Mouse (Mus musculus) limb, embryonic 10.5 days (tissue): Measurements from ENCODE around the gene Fgfr2. TPM values are rescaled to one million over a fixed set of nuclear protein-coding genes. Genes with fewer than 3 reads are reported as not detected.
"Not testable (repeated sequence)": the region's sequence is repeated elsewhere in the genome, so short reads cannot be mapped to it uniquely, and the experiment has no call there.

ENCODE experiments used
- DNase-seq: peaks from one replicate; pipeline ENCODE4 v3.0.0-alpha.2; 2017; ENCODE audit warnings: low spot score
- H3K27ac ChIP-seq: fragments of 300-500 bp; sonication (generic); 2 replicates; pipeline ENCODE4 v1.5.1; 2016; ENCODE audit warnings: mild to moderate bottlenecking
- H3K27me3 ChIP-seq: fragments of 300-500 bp; sonication (generic); 2 replicates; pipeline ENCODE4 v1.6.1; 2016; ENCODE audit warnings: low read depth, mild to moderate bottlenecking; ENCODE audit not compliant: poor library complexity, severe bottlenecking
- H3K36me3 ChIP-seq: fragments of 300-500 bp; sonication (generic); 2 replicates; pipeline ENCODE4 v1.6.1; 2016; ENCODE audit warnings: mild to moderate bottlenecking, moderate library complexity
- H3K4me1 ChIP-seq: fragments of 300-500 bp; sonication (generic); 2 replicates; pipeline ENCODE4 v1.6.1; 2016
- H3K4me3 ChIP-seq: fragments of 300-500 bp; sonication (generic); 2 replicates; pipeline ENCODE4 v1.5.1; 2016; ENCODE audit warnings: mild to moderate bottlenecking, moderate library complexity
- H3K9me3 ChIP-seq: fragments of 300-500 bp; sonication (generic); replicated peaks from 2 replicates; pipeline ENCODE4 v1.6.1; 2016; ENCODE audit warnings: mild to moderate bottlenecking
- WGBS: fragments of 180-500 bp; shearing (Covaris S2); methylation state at CpG from one replicate; pipeline ENCODE4 v1.1.7; 2016; 5-methylcytosine and 5-hydroxymethylcytosine counted together
- polyA plus RNA-seq: library from polyadenylated mRNA; unstranded; fragments of >200 nt; fragmentation: Nextera tagmentation; extraction: Ambion mirVana; gene quantifications from 2 replicates; pipeline ENCODE4 v1.2.1, GENCODE M21; 2016

The Fgfr2 gene
- polyA plus RNA-seq, 1 experiment from 2014 or later = 64.4 TPM

- 0 out of 2 replicates have a peak, but pooled peaks cover 3% of the 10 kb centered on the region for H3K36me3 ChIP-seq
- H3K4me3 ChIP-seq = no peak overlapping the region
- 91% methylated on average over 4 of the region's 4 CpGs for WGBS
- H3K4me1 ChIP-seq = peaks cover 15% of the 10 kb centered on the region
- H3K27ac ChIP-seq = peak overlapping the region; percentile 11; the same call in 1 of the 2 replicates
- no peaks in the 10 kb centered on the region for H3K27me3 ChIP-seq
- no peak for DNase-seq
- no peaks in the 10 kb centered on the region for H3K9me3 ChIP-seq
Measured at GRCm38 (mm10) chr7:130681798-130682197, 2441.4 kb downstream of the Fgfr2 start.

DNA sequence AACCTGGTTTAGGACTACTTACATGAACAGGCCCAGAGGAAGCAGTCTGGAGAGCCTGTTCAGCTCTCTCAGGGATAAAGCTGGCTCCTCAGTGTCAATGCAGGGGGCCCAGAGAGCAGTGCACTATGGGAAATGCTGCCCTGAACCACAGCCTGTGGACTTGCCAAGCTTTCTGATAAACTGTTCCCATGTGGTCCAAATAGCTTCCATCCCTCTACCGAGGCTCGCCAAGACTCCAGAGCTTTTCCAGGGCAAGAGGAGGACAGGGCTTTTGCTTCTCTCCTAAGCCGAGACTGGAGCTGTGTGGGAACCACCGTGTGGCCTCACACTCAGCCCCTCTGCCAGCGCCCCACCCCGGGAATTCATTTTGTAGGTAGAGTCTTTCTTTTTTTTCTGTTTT lies 2444.7 kb downstream of the Fgfr2 start:
- Histone ChIP-seq H3K4me1 (peaks cover 18% of the 10 kb centered on the region), H3K36me3 (peaks cover 26% of the 10 kb centered on the region), H3K9me3 (no peaks in the 10 kb centered on the region), H3K27me3 (no peaks in the 10 kb centered on the region), H3K4me3 (no peak overlapping the region), H3K27ac (peak overlapping the region; percentile 66; the same call in 1 of the 2 replicates)
- no peak for DNase-seq
- 92% methylated on average over 6 of the region's 6 CpGs for WGBS

DNA sequence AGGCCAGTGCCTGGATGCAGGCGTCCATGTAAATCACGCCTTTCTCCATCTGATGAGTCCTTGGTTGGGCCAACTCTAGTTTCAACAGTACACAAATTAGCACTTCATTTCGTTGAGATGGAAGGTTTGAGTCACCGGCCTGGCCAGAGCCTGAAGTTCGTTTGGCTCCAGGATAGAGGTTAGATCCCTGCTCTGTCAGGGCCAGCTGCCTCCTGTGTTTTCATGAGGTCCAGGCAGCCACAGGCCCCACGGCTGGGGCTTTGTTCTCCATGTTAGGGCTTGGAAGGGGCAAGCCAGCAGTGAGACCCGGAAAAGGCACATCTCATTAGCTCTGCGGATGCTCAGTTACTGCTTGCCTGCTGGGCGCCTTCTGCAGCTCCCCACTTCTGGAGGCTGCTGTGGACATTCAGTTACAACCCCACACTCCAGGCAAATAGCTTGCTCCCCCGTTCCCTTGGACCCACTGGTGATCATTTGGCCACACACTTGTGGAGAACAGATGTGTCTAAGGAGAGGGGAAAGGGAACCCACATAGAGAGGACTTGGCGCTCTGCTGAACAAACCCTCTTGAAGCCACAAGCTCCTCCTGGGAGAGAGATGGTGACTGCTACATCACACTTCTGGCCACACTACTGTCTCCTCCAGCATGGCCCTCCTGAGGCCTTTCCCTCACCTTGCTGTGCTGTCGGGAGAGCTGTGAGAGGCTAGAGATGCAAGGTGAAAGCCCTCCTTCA lies 2445.4 kb downstream of the Fgfr2 start:
- DNase-seq = no peak
- Histone ChIP-seq H3K9me3 (no peaks in the 10 kb centered on the region), H3K27me3 (no peaks in the 10 kb centered on the region), H3K27ac (peak overlapping the region; percentile 66), H3K4me3 (no peak overlapping the region), H3K36me3 (peaks cover 26% of the 10 kb centered on the region), H3K4me1 (peaks cover 21% of the 10 kb centered on the region)
- 78% methylated on average over 12 of the region's 12 CpGs for WGBS

DNA sequence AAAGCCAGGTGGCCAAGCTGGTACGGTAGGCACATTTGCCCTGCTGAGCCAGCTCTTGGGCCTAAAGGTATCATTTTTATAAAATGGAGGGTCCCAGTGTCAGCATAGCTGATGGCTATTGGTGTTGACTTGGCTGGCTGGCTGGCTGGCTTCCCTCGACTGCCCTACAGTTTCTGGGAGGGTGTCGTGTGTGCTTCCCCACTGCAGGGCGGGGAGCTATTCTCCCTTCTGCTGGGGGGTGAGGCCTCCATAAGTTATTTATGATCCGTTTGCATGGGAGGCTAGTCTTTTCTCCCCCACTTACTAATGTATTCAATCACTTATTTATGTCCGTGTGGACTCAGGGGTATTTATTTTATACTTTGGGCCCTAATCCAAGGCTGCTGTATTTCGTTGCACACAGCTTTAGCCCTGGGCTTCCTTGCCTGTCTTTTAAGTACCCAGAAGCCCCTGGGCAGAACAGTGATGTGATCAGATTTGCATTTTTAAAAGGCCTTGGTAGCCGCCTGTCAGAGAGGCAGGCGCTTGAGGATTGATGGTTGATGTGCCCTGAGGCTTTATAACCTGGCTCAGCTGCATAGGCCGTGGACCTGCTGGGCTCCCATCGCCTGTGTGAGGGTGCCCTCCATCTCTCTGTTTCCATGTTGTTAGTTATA lies 2446.1 kb downstream of the Fgfr2 start:
- H3K27me3 ChIP-seq = no peaks in the 10 kb centered on the region
- 76% methylated on average over 11 of the region's 11 CpGs for WGBS
- peak overlapping the region; percentile 66 for H3K27ac ChIP-seq
- H3K36me3 ChIP-seq = peaks cover 26% of the 10 kb centered on the region
- peaks cover 21% of the 10 kb centered on the region for H3K4me1 ChIP-seq
- DNase-seq = peak; percentile 44
- H3K4me3 ChIP-seq = no peak overlapping the region
- no peaks in the 10 kb centered on the region for H3K9me3 ChIP-seq

- H3K27me3 ChIP-seq = no peaks in the 10 kb centered on the region
- H3K4me1 ChIP-seq = peaks cover 41% of the 10 kb centered on the region
- no peaks in the 10 kb centered on the region for H3K9me3 ChIP-seq
- 86% methylated on average over 9 of the region's 9 CpGs for WGBS
- H3K36me3 ChIP-seq = peaks cover 26% of the 10 kb centered on the region
- DNase-seq = no peak
- 0 out of 2 replicates have a peak overlapping the region, but pooled peaks have one; percentile 19 for H3K27ac ChIP-seq
- no peak overlapping the region for H3K4me3 ChIP-seq
Measured at GRCm38 (mm10) chr7:130674526-130674925, 2448.6 kb downstream of the Fgfr2 start.

- peaks cover 52% of the 10 kb centered on the region for H3K4me1 ChIP-seq
- peak overlapping the region; percentile 56; the same call in 1 of the 2 replicates for H3K27ac ChIP-seq
- peaks cover 26% of the 10 kb centered on the region for H3K36me3 ChIP-seq
- no peaks in the 10 kb centered on the region for H3K9me3 ChIP-seq
- DNase-seq = peak; percentile 54
- WGBS = 68% methylated on average over 9 of the region's 9 CpGs
- H3K4me3 ChIP-seq = no peak overlapping the region
- H3K27me3 ChIP-seq = no peaks in the 10 kb centered on the region
Measured at GRCm38 (mm10) chr7:130673169-130674033, 2449.7 kb downstream of the Fgfr2 start.

DNA sequence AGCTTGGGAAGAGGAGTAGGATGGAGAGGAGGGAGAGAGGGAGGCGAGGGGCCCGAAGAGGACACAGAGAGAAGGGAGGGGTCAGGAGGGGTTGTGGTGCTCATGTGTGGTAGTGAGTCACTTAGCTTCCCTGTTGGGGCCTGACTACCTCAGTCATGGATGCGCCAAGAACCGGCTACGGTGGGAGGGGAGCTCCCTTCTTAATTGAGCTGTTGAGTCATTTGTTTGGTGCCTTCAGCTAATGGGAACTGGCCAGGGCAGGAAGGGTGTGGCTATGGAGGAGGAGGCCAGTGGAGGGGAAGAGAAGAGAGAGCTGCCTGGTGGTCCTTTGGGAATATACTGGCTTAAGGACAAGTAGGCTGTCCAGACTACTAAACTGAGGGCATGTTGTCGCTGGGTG lies 2451.8 kb downstream of the Fgfr2 start:
- WGBS = 66% methylated on average over 6 of the region's 6 CpGs
- Histone ChIP-seq H3K36me3 (peaks cover 18% of the 10 kb centered on the region), H3K27me3 (no peaks in the 10 kb centered on the region), H3K9me3 (no peaks in the 10 kb centered on the region), H3K4me3 (no peak overlapping the region), H3K27ac (peak overlapping the region; percentile 71), H3K4me1 (peaks cover 36% of the 10 kb centered on the region)
- no peak for DNase-seq

GRCm38 (mm10) chr7:130670358-130670757 lies 2452.8 kb downstream of the Fgfr2 start:
- Histone ChIP-seq H3K36me3 (peaks cover 16% of the 10 kb centered on the region), H3K4me3 (no peak overlapping the region), H3K9me3 (no peaks in the 10 kb centered on the region), H3K27me3 (no peaks in the 10 kb centered on the region), H3K27ac (peak overlapping the region; percentile 71), H3K4me1 (peaks cover 36% of the 10 kb centered on the region)
- DNase-seq = no peak
- WGBS = 58% methylated on average over 4 of the region's 4 CpGs

GRCm38 (mm10) chr7:130669370-130669881 lies 2453.7 kb downstream of the Fgfr2 start:
- Histone ChIP-seq H3K4me1 (peaks cover 36% of the 10 kb centered on the region), H3K9me3 (no peaks in the 10 kb centered on the region), H3K27me3 (no peaks in the 10 kb centered on the region), H3K36me3 (peaks cover 16% of the 10 kb centered on the region), H3K27ac (peak overlapping the region; percentile 76), H3K4me3 (no peak overlapping the region)
- DNase-seq = no peak
- WGBS = 58% methylated on average over 8 of the region's 8 CpGs

DNA sequence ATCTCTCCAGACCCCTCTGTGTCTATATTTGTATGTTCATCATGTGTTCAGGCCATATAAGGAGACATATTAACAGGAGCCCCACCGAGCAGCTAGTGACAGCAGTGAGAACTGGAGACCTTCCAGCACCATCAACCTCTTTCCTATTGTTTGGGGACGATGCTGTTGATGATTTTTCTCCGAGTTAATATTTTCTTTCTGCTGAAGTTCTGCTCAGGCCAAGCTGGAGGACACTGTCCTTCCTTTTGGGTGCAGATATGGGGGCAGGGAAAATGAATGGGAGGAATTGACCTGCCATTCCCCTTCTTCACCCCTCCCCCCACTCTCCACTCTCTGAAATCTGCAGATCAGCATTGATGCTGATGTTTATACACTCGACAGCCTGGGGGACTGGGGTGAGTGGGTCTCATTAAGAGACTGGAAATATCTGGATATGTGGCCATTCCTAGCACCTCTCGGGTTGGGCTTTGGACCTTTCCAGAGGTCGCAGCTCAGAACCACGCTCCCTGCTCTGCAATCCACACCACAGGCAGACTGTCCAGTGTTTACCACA lies 2454.3 kb downstream of the Fgfr2 start:
- DNase-seq = no peak
- WGBS = 70% methylated on average over 7 of the region's 7 CpGs
- Histone ChIP-seq H3K4me1 (peaks cover 36% of the 10 kb centered on the region), H3K4me3 (no peak overlapping the region), H3K9me3 (no peaks in the 10 kb centered on the region), H3K27me3 (no peaks in the 10 kb centered on the region), H3K36me3 (peaks cover 22% of the 10 kb centered on the region), H3K27ac (peak overlapping the region; percentile 76)

- not testable (repeated sequence) for DNase-seq, H3K27ac ChIP-seq, H3K9me3 ChIP-seq, H3K27me3 ChIP-seq, H3K4me3 ChIP-seq
- Histone ChIP-seq H3K4me1 (peaks cover 31% of the 10 kb centered on the region), H3K36me3 (peaks cover 30% of the 10 kb centered on the region)
- WGBS = 95% methylated on average over 1 of the region's 1 CpGs
Measured at GRCm38 (mm10) chr7:130668013-130668412, 2455.1 kb downstream of the Fgfr2 start.

DNA sequence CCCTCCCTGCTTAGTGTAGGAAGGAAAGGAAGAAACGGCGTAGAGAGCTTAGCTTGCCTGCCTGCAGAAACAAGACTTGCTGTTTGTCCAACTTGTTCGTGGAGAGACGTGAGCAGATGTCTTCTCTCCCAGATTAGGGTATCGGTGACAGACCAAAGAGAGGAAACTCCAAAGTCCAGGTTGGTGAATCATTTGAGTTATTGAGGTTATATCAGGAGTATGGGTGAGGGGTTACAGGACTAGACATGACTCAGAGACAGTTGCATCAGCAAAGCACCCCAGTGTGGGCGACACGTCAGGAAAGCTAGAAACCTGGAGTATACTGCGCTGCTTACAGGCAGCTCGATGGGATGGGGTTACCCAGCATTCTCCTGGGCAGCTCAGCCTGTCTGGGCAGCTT lies 2457.8 kb downstream of the Fgfr2 start:
- 96% methylated on average over 9 of the region's 9 CpGs for WGBS
- peaks cover 28% of the 10 kb centered on the region for H3K4me1 ChIP-seq
- no peaks in the 10 kb centered on the region for H3K9me3 ChIP-seq
- DNase-seq = no peak
- H3K36me3 ChIP-seq = peaks cover 31% of the 10 kb centered on the region
- H3K4me3 ChIP-seq = no peak overlapping the region
- no peak overlapping the region for H3K27ac ChIP-seq
- H3K27me3 ChIP-seq = no peaks in the 10 kb centered on the region
